Mouse (Mus musculus): ENCODE results near the gene Cd2ap.

GRCm38 (mm10) chr17:42909376-42909775, 32.9 kb upstream of the Cd2ap start:
- TF ChIP-seq CTCF (conservative IDR thresholded peaks at IDR 0.05; ENCODE audit: insufficient read depth, insufficient read length, low read depth, low read length), result no peak
- TF ChIP-seq POLR2A (IDR thresholded peaks at IDR 0.05; ENCODE audit: low read depth, low read length), result no peak
